Mouse (Mus musculus) adrenal gland, postnatal 36 days (tissue): Measurements from ENCODE around the gene Slc2a4. TPM values are rescaled to one million over a fixed set of nuclear protein-coding genes. Genes with fewer than 3 reads are reported as not detected.
A peak's percentile ranks its signal among the peaks of the same experiment; 100 is the strongest.
"Not testable (repeated sequence)": the region's sequence is repeated elsewhere in the genome, so short reads cannot be mapped to it uniquely, and the experiment has no call there.

Source experiments
- DNase-seq, 2 experiments: peaks; one replicate each; pipeline ENCODE4 v3.0.0; 2021; ENCODE audit warnings: mixed read lengths in 1 of 2
- total RNA-seq, 2 experiments: library from RNA; stranded (reverse); gene quantifications; 2 replicates each; pipeline ENCODE4 v1.2.3; 2021

Gene Slc2a4
- total RNA-seq, 2 experiments from 2014 or later = 60.2 to 90.0 TPM

DNA sequence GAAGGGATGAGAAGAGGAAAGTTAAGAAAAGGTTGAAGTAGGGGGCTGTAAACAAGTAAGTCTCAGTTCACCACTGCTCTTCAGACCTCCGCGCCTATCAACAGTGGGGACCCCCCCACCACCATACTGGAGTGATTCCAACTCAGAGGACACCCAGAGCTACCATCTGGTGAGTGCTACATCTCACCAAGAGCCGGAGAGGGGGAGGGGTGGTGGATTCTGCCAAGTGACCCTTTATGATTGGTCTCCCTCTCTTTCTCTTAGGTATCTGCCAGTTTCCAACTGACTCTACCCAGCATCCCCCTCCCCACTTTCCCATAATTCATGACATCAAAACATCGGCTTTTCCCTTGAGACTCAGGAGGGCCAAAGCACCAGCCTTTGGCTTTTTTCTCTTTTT is 7.0 kb downstream of the Slc2a4 start:
- no peak for DNase-seq

DNA sequence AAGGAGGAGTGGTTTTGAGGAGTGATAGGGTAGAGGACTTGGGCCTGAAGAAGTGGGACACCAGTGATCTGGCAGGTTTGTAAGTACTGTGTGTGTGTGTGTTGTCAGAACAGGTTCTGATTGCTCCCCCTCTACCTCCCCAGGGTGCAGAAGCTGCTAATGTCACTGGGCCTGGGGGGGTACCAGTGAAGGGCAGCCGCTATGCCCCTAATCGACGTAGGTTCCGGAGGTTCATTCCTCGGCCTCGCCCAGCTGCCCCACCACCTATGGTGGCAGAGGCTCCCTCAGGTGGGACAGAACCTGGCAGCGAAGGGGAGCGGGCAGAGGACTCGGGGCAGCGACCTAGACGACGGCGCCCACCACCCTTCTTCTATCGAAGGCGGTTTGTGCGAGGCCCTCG is 8.3 kb downstream of the Slc2a4 start:
- DNase-seq = no peak

DNA sequence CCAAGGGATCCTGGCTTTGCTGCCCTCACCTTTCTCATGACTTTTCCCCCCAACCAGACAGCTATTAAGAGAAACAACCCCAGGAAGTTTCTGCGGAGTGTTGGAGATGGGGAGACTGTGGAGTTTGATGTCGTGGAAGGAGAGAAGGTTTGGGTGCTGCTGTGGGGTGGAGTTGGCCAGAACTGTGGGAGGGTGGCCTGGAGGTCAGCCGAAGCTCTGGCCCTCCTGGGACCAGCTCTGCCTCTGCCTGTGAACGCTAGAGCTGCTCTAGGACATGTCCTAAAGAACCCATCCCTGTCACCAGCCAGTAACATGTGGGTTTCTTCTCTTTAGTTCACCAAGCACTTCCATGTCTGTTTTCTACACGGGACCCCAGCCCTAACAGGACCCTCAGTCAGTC is 8.8 kb downstream of the Slc2a4 start:
- no peak for DNase-seq

DNA sequence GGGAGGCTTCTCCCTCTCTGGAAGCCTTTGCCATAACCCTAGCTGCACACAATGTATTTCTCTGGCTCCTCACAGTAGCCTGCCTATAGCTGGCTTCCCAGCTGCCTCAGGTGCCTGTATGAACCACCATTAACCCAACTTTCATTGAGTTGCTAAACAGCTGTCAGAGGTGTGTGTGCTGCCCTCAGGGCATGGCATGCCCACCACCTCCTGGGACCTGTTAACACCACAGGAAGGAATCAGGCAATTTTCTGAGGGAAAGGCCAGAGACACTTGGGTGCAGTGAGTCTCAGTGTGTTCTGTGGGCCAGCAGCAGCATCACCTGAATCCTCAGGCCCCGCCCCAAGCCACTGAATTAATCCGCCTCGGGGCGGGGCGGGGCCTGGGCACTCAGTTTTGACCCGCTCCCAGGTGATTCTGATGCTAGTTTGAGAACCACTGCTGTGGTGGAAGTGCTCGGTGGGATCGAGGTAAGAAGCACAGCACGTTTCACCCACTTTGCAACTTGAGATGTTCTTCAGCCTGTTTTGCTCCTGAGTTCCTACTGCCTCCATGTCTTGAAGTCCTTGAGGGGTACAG is 9.5 kb downstream of the Slc2a4 start:
- DNase-seq = no peak

DNA sequence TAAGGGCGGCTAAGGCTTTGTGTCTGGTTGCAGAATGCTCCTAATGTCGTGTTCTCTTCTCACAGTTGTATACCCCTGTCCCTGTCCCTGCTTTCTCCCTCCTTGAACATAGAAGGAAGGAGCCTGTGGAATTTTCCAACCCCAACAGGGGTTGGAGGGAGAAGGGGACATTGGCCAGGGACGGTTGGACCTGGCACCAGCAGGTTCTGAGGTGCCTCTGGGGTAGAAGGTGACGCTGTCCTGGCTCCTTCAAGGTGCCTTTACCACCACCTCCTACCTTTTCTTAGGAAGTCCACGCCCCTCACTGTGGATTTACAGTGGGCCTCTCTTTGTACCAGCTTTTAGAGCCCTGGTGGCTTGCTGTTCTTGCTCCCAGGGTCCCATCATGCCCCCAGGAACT is 10.2 kb downstream of the Slc2a4 start:
- DNase-seq = no peak

DNA sequence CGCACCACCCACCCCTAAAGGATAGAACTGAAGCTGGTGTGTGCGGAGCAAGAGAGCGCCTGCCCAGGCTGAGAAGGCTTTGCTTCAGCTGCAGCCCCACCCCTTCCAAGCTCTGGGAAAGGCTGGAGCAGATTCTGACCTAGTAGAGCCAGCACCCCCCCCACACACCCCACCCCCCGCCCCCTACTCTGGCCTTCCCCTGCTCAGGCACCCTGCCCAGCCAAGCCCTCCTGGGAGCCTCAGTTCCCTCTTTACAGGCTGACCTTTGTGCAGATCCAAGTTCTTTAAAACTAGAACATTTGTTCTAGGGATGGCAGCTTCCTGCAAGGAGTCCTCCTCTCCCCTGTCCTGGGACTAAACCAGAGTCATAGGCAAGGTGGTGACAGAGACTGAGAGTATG is 10.6 kb downstream of the Slc2a4 start:
- peak in 1 of 2 experiments; percentile 59 for DNase-seq

DNA sequence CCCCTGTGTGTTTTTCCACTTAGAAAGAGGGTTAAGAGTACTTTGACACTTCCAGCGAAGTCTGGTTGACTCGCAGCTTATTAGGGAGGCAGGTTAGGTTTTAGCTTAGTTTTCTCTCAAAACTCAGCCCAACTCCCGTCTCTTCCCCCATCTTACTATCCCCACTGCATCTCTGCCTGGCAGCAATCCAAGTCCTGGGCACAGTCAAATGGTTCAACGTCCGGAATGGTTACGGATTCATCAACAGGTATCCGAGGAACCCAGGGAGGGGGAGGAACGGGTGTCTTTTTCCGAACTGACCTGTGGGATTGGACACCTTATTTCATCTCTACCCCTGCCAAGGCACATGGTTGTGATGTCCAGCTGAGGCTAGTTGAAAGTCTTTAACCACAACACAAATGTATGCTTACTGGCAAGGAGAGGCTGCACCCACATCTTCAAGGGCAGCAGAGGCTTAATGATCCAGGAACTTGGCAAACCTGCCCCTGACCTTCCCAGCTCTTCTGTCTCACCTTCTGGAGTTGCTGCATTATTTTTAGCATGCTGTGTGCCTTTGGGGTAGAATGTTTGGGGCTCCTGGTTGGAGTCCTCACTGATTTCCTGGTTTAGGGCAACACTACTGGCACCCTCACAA is 11.2 kb downstream of the Slc2a4 start:
- DNase-seq = no peak

DNA sequence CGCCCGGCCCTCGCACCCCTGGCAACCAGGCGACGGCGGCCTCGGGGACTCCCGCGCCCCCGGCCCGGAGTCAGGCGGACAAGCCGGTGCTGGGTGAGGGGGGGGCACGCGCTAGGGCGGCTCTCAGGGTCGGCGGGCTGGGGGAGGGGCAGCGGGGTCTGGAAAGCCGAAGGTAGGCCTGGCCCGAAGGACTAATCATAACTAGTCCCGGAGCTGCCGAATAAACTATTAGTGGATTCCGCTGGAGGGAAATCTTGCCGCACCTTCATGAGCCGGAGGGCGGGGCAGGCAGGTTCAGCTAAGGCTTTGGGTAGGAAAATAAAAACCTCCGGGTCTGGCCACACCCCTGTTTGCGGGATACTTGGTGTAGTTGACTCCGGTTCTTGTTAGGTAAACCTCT is 11.8 kb downstream of the Slc2a4 start:
- no peak for DNase-seq

DNA sequence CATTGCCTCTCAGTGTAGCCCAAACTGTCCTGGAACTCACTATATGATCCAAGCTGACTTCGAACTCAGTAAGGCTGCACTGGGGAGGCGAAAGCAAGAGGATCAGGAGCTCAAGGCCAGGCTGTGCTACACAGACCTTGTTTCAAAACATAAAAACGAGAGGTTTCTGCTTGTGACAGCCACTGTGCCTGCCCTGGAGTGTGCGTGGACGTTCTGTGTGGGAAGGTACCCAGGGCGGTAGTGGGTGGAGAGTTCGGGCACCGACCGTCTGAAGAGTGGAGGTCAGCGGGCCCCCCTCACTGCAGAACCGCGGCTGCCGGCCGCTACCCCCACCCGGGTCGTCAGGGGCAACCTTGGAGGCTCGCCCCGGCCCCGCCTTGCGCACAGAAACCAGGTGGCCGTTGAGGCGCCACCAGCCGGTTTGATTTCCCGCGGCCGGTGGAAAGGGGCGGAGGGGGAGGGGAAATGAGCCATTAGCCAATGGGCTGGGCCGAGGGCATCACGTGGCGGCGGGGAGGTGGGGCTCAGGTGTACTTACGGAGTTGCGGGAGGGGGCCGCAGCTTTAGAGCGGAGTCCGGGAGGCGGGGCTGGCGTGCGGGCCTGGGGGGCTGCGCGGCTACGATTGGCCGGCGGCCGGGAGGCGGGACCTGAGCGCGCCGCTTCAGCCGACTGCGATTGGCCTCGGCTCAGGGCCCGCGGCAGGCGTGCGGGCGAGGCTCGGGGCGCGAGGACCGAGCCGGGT is 12.7 kb downstream of the Slc2a4 start, which contains the start of gene Ybx2:
Ybx2 (plus strand) TSS at position 660 of the 743 bp plus-strand sequence.
- DNase-seq = peak; percentile 90 to 94

DNA sequence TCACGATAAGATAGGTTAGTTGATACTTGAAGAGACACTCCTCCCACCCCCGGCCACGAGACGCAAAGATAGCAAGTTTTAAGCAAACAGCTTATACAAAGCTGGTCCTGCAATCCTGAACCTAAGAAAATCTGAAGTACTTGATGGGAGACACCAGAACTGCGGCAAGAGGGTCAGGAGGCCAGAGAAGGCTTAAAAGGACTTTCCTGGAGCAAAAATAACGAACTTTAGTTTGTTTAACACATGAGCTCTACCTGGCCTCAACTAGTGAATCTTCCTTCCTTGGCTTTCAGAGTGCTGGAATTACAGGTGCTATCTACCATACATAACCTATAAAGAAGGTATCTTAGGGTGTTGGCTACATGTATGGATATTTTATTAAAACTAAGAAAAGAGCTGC is 13.3 kb downstream of the Slc2a4 start:
- DNase-seq = no peak

DNA sequence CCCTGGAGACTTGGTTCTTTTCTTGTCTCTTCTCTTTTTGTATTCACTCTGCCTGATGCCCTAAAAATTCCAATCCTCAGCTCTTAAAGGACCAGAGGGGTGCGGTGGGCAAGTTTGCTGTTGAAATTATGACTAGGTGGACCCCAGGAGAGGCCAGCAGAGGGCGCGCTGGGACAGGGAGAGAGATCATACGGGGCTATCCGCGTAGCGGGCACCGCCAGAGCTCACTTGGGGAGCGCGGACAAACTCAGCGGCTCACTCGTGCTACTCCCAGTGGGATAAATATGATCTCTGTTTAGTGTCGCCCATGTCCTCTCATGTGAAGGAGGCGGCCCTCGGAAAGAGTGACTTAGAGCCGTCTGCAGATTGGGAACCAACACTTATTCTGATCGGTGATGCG is 13.8 kb downstream of the Slc2a4 start:
- DNase-seq = peak; percentile 94 to 96

DNA sequence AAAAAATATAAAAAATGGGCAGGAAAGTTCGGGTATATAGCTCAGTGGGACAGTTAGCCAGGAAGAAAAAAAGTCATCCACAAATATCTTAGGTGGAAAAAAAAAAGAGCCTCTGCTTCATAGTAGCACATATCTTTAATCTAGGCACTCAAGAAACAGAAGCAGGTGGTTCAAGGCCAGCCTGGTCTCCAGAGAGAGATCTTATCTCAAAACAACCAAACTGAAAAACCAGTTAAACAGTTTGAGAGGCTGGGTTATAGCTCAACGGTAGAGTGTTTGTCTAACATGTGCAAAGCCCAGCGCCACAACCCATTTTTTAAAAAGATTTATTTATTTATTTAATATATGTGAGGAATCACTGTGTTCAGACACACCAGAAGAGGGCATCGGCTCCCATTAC is 14.9 kb downstream of the Slc2a4 start:
- no peak for DNase-seq

DNA sequence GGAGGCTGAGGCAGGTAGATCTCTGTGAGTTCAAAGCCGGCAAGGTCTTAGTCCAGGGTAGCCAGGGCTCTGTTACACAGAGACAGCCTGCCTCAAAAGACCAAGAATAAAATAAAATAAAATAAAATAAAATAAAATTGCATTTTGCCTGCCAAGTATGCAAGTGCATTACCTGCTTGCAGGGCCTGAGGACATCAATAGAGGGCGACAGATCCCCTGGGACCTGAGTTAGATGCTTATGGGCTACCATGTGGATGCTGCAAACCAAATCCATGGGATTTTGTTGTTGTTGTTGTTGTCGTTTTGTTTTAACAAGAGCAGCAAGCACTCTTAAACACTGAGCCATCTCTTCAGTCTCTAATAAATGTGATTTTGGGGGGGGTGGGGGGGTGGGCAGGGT is 15.7 kb downstream of the Slc2a4 start:
- DNase-seq = no peak

DNA sequence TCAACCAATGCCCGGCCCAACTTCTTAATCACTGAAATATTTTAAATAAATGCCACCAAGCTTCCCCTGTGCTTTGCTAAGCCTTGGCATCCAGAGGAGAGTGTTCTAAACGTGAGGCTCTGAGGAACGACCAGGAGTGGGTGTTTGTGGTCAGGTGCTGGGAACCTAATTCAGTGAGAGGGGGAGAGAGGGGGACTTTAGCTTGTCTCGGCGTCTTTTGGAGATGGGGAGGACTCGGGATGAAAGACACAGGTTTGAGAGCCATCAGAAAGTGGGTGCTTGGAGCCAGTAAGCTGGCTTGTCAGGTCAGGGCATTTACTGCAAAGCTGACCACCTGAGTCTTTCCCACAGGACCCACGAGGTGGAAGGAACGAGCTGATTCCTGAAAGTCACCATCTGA is 16.2 kb downstream of the Slc2a4 start:
- DNase-seq = no peak

DNA sequence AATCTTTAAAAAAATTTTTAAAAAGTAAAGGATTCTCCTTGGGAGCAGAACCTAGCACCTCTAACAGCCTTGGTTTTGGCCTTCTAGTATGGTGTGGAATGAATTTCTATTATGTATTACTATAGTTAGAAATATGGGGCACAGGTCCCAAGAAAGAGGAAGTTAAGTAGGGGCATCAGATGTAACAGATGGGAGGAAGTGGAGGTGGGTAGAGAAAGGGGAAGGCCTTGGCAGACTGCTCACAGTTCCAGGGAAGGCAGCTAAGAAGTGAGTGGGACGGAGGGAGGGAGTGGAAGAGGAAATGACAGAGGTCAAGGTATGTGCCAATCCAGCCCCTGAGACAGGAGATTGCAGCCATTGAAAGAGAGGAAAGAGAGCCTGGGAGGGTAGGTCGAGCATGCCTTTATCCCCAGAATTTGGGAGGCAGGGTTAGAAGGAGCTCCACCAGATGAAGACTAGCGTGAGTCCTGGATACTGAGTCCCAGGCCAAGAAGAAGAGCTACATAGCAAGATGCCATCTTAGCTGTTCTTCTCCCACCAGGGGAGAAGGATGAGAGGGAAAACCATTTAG is 16.9 kb downstream of the Slc2a4 start:
- no peak for DNase-seq

DNA sequence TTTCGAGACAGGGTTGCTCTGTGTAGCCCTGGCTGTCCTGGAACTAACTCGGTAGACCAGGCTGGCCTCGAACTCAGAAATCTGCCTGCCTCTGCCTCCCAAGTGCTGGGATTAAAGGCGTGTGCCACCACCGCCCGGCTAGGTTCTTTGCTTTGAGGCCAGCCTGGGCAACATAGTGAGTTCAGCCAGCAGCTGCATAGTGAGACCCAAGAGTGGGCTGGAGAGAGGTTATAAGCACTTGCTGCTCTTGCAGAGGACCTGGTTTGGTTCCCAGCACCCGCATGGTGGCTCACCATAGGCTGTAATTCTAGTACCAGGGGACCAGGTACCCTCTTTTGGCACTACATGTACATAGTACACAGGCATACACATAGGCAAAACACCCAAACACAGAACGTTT is 17.8 kb downstream of the Slc2a4 start:
- not testable (repeated sequence) for DNase-seq

DNA sequence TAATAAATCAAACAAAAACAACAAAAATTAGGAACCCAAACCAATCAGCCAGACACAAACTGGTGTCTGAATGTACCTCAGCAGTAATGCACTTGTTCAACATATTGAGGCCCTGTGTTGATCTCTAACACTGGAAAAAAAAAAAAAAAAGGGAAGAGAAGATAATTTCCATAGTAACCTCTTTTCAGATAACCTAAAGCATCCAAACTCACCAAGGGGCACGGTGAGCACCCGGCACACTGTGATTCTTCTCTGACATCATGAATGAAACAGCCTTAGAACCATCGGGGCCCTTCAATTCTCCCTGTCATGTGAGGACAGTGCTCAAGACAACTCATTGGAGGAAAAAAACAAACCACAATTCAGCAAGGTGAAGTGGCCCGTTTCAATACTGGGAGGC is 18.3 kb downstream of the Slc2a4 start:
- DNase-seq = no peak

DNA sequence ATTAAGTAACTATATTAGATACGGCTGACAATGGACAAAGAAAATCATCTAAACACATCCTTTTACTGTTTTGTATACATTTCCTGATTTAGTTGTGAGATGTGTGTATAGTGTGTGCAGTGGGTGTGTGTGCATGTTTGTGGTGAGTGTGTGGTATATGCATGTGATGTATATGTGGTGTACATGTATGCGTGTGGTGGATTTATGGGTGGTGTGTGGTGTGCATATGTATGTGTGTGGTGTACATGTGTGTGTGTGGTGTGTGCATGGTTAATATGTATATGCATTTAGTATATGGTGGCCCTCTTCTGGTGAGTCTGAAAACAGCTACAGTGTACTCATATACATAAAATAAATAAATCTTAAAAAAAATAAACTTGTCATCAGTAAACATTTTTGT is 20.5 kb downstream of the Slc2a4 start:
- DNase-seq = no peak

DNA sequence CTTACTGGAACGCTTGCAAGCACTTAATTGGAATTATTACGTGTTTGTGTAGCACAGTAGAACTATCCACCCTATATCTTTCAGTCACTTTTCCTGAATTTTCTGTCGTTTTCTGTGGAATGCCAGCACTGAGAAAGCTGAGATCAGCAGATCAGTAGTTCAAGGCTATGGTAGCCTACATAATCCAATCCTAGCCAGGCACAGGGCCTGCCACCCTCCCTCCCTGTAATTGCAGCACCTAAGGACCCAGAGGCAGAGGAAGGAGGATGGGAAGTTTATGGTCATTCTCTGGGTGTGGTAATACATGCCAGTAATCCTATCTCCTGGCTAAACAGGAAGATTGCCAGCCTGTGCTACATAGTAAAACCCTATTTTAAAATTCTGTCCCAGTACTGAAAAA is 25.2 kb downstream of the Slc2a4 start:
- no peak for DNase-seq

DNA sequence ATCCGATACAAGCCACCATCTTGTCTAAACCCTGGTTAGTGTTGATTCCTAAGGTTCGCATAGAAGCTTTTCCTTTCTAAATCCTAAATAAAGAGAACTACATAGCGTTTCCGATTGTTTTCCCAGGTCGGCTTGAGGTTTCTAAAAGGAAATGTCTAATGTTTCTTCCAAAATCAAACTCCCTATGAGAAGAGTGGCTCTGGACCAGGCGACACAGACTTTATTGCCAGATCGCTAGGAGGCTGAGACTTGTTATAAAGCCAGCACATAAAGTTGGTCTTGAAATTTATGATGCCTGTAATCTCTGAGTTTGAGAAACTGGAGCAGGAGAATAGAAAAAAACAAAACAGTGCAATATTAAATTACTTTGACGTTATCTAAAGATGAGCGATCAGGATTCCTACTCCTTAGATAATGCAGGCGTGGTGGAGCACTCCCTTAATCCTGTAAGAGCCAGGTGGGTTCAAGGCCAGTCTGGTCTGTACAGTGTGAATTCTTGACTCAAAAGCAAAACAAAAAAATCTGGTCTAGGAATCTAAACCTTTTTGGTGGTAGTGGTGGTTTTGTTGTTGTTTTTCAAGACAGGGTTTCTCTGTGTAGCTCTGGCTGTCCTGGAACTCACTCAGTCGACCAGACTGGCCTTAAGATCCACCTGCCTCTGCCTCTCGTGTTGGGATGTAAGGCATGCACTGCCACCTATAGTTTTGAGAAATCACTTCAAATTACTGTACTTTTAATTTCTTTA is 25.8 kb downstream of the Slc2a4 start:
- DNase-seq = no peak

DNA sequence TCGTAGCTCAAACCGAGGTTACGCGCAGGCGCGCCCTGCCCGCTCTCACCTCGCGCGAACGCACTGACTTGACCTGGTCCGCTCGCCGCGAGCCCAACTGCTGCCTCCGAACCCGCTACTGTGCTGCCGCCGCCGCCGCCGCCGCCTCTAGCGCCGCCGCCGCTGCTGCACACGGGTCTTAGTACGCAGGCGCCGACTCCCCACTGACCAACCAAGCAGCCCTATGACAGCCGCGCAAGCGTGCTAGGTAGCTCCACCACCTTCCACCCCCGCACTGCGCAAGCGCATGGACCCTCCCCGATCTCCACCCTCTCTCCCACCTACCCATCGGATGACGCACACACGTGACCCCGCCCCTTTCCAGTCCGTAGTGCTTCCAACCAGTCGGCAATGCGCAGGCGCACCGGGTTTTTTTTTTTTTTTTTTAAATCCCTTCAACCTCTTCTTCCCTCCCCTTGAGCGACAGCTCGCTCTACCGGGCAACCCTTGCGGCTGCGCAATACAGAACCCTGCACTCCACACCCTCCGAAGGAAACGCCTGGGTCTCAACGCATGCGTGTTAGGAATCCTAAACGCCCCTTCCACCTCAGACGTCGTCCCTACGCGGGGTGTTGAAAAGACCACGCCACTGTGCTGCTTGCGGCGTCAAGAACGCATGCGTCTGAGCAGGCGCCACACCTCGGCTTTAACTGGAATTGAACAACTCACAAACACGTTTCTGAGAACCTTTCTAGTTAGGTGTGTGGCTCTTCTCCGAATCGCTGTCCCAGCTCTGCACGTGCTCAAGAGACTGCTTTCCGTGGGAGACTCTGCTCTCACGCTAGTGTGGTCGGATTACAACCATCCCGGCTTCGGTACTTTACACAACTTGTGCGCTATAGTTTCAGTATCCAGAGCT is 26.6 kb downstream of the Slc2a4 start, which contains the start of gene Eif5a:
Eif5a (minus strand) TSS at position 845 of the 898 bp plus-strand sequence.
- DNase-seq = peak; percentile 100
